Mouse (Mus musculus) kidney, adult 9 months (tissue): ENCODE measurements around the gene Bex1.

ENCODE experiments used
- DNase-seq: peaks from one replicate; pipeline ENCODE4 v3.0.0; 2022

Gene Bex1

DNA sequence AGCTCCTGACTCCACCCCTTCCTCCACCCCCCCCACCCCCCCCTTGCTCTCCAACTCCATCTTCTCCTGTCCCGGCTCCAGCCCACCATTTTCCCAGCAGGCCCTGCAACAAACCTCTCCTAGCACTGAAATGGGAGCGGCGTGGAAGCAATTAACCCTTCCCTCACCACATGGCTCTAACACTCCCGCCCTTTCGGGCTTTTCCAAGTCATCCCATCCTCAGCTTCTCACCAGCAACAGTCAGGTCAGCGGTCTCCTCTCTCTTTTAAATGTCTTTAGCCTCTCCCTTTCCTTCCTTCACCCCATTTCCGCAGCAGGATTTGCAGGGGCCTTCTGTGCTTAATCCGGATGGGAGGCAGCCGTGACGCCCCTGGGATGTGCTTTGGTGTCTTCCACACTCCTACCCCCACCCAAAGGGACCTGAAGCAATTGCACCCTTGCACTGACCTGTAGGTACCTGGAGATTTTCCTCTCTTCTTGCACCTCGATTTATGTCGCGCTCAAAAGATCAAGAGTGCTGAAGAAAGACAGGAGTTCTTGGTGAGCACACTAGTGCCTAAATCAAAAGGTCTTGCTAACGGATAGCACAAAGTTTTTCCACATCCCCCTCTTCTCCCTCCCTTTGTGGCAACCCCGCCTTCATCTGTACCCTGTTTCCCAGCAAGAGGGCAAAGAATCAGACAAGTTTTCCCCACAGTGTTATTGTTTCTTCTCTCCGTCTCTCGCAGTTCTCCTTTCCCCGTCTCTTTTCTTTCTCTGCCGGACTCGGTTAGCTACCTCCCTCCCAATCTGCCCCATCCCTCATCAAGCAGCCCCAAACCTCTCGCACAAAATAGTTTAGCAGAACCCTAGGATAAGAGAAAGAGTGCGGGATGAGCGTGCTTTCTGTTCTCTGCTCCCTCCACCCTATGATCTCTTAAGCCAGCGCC is 43.9 kb downstream of the Bex1 start:
- DNase-seq = peak; percentile 51

DNA sequence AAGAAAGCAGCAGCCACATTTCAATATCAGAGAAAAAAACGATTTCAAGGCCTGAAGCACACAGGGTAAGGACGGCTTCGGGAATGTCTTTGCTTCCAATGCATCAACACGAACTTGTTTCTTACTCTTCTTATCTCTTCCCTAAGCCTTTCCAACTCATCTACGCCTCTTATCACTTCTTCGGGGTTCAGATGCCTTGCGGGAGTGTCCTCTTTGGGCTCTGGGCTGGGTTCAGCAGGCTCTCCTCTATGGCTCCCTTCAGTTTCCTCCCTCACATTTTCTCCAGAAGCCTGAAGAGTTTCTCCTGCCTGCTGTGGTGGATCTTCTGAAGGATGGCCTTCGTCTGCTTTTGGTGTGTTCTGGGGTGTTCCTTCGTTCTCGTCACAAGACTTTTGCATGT is 44.7 kb downstream of the Bex1 start:
- DNase-seq = no peak
